Mouse (Mus musculus) kidney, embryonic 14.5 days (tissue): ENCODE results near the gene Psme4. TPM values are rescaled to one million over a fixed set of nuclear protein-coding genes. Genes with fewer than 3 reads are reported as not detected.

Experiments
- ATAC-seq: fragments of 200-750 bp; cut with Nextera tagmentation; 2 replicates; pipeline ENCODE4 v1.8.0; 2017; ENCODE audit warnings: moderate number of reproducible peaks, mild to moderate bottlenecking, moderate TSS enrichment, moderate library complexity; ENCODE audit not compliant: low FRiP score, low TSS enrichment
- H3K27ac ChIP-seq: fragments of 300-500 bp; sonication (generic); 2 replicates; pipeline ENCODE4 v1.5.1; 2014; ENCODE audit warnings: low read depth, mild to moderate bottlenecking, low read length, moderate library complexity, mixed read lengths
- H3K27me3 ChIP-seq: fragments of 300-500 bp; sonication (generic); 2 replicates; pipeline ENCODE4 v1.6.1; 2014; ENCODE audit warnings: mild to moderate bottlenecking, low read length; ENCODE audit not compliant: control insufficient read depth, insufficient read depth
- H3K36me3 ChIP-seq: fragments of 300-500 bp; sonication (generic); 2 replicates; pipeline ENCODE4 v1.6.1; 2014; ENCODE audit warnings: low read length, mixed read lengths; ENCODE audit not compliant: control insufficient read depth, insufficient read depth
- H3K4me1 ChIP-seq: fragments of 300-500 bp; sonication (generic); 2 replicates; pipeline ENCODE4 v1.6.1; 2014; ENCODE audit warnings: low read length, mixed read lengths; ENCODE audit not compliant: control insufficient read depth, insufficient read depth
- H3K4me2 ChIP-seq: fragments of 300-500 bp; sonication (generic); replicated peaks from 2 replicates; pipeline ENCODE4 v1.6.1; 2014; ENCODE audit warnings: low read depth, mild to moderate bottlenecking, low read length
- H3K4me3 ChIP-seq: fragments of 300-500 bp; sonication (generic); 2 replicates; pipeline ENCODE4 v1.5.1; 2014; ENCODE audit warnings: mild to moderate bottlenecking, low read length
- H3K9ac ChIP-seq: fragments of 300-500 bp; sonication (generic); 2 replicates; pipeline ENCODE4 v1.6.1; 2014; ENCODE audit warnings: low read depth, mild to moderate bottlenecking, low read length, moderate library complexity
- H3K9me3 ChIP-seq: fragments of 300-500 bp; sonication (generic); 2 replicates; pipeline ENCODE4 v1.6.1; 2016; ENCODE audit warnings: low read length; ENCODE audit not compliant: control insufficient read depth
- WGBS: fragments of 180-500 bp; shearing (Covaris S2); extraction: QIAGEN DNeasy Blood & Tissue Kit; methylation state at CpG from one replicate; pipeline ENCODE4 v1.1.7; 2014; 5-methylcytosine and 5-hydroxymethylcytosine counted together
- polyA plus RNA-seq: library from polyadenylated mRNA; unstranded; fragments of >200 nt; fragmentation: Nextera tagmentation; extraction: Ambion mirVana; gene quantifications from 2 replicates; pipeline ENCODE4 v1.2.1, GENCODE M21; 2014

The Psme4 gene
- polyA plus RNA-seq, 1 experiment from 2014 or later = 35.5 TPM

DNA sequence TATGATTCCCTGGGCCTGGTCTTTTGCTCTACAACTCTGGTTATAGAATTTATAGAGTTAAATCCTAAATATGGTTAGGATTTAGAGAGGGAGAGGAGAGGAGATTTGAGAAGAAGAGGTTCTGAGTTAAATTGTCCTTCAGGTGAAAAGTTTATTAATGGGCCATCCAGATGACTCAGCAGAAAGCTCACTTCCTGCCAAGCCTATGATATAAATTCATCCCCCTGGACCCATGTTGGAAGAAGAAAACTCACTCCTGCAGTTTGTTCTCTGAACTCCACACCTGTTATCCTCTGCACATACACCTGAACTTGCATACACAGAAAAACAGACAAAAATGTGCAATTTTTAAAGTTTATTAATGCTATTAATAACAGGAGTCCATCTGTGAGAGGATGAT, 127.8 kb downstream of the Psme4 start:
- no peaks in the 10 kb centered on the region for H3K9me3 ChIP-seq
- ATAC-seq = no peak
- H3K27ac ChIP-seq = no peak overlapping the region
- no peak overlapping the region for H3K9ac ChIP-seq
- H3K4me2 ChIP-seq = no peak overlapping the region
- H3K36me3 ChIP-seq = no peaks in the 10 kb centered on the region
- H3K4me1 ChIP-seq = no peaks in the 10 kb centered on the region
- no peaks in the 10 kb centered on the region for H3K27me3 ChIP-seq
- H3K4me3 ChIP-seq = no peak overlapping the region

DNA sequence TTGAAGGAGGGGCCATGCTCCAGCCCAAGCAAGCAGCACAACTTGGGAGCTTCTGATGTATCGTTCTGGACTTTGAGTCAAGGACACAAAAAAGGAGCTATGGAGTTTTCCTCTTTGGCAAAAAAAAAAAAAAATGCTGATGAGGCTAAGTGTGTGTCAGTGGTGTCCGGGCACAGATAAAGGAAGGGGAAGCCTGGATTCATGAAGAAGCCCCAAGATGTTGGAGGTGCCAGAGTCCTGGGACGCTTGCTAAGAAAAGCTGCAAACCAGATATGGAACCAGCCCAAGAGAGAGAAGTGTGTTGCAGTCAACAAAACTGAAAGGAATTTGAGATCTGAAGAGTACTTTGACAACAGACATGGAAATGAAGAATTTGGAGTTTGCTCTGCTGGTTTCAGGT, 140.8 kb downstream of the Psme4 start:
- no peaks in the 10 kb centered on the region for H3K4me1 ChIP-seq
- no peaks in the 10 kb centered on the region for H3K36me3 ChIP-seq
- ATAC-seq = no peak
- H3K27ac ChIP-seq = no peak overlapping the region
- no peak overlapping the region for H3K4me3 ChIP-seq
- no peaks in the 10 kb centered on the region for H3K27me3 ChIP-seq
- H3K9ac ChIP-seq = no peak overlapping the region
- H3K4me2 ChIP-seq = no peak overlapping the region
- WGBS = 95% methylated on average over 3 of the region's 3 CpGs
- no peaks in the 10 kb centered on the region for H3K9me3 ChIP-seq

DNA sequence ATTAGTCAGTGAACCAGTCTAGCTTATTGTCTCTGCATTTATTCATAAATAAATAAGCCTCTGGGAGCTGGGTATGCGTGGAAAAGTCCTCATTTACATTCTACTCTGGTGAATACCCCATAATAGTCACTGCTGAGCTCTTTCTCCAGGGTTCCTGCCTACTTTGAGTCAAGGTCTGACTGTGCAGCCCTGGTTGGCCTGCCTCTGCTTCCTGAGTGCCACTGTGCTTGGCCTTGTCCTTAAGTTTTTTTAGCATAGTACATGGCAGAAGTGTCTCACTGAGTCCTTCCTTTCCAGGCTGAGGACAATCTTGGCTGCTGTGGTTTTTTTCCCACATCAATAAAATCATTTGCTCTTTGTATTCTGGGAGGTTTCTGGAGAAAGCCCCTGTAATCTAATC, 149.1 kb downstream of the Psme4 start:
- Histone ChIP-seq H3K4me2 (no peak overlapping the region), H3K4me1 (no peaks in the 10 kb centered on the region), H3K4me3 (no peak overlapping the region), H3K36me3 (no peaks in the 10 kb centered on the region; the same call in 1 of the 2 replicates), H3K9me3 (no peaks in the 10 kb centered on the region), H3K27me3 (no peaks in the 10 kb centered on the region), H3K27ac (no peak overlapping the region), H3K9ac (no peak overlapping the region)
- no peak for ATAC-seq
- 74% methylated on average over 1 of the region's 1 CpGs for WGBS

DNA sequence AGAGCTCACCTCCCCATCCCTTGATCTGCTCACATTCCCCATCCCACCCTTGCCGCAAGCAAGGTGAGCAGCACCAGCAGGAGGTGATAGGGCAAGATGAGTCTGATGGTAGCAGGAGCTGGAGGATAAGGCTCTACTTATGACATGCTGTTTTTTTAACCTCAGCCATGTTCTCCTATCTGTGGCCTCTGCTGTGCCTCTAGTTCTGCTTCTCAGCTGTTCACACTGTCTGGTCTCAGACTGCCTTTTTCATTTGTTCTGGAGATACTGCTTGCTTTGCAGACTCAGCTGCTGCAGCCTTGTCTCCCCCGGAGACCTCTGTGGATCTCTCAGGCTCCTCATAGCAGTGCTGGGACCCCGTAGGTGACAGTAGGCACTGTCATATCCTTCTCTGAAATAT, 151.8 kb downstream of the Psme4 start:
- no peak overlapping the region for H3K9ac ChIP-seq
- H3K4me2 ChIP-seq = no peak overlapping the region
- H3K27me3 ChIP-seq = no peaks in the 10 kb centered on the region
- no peaks in the 10 kb centered on the region for H3K4me1 ChIP-seq
- WGBS = 92% methylated on average over 3 of the region's 3 CpGs
- H3K4me3 ChIP-seq = no peak overlapping the region
- no peak overlapping the region for H3K27ac ChIP-seq
- peaks cover 12% of the 10 kb centered on the region; the same call in 1 of the 2 replicates for H3K36me3 ChIP-seq
- H3K9me3 ChIP-seq = no peaks in the 10 kb centered on the region
- no peak for ATAC-seq

DNA sequence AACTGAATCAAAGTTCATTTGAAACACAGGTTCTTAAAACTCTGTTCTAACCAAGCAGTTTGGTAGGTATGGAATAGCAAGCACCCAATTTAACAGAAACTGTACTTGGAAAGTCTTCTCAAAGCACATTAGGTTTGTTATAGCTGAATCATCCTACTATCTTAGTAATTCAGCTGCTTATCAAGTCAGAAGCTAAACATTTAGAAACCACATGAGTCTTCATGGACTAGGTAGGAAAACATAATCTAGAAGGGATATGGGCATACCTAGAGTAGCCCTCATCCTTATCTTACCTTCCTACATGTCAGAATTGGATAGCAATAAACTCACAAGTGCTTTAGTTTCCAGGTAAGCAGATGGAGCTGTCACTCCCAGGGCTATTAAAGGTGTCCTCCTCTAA, 156.6 kb downstream of the Psme4 start:
- H3K27me3 ChIP-seq = no peaks in the 10 kb centered on the region
- H3K4me3 ChIP-seq = no peak overlapping the region
- no peak for ATAC-seq
- no peak overlapping the region for H3K4me2 ChIP-seq
- no peaks in the 10 kb centered on the region for H3K4me1 ChIP-seq
- H3K36me3 ChIP-seq = peaks cover 32% of the 10 kb centered on the region; the same call in 1 of the 2 replicates
- H3K27ac ChIP-seq = no peak overlapping the region
- no peaks in the 10 kb centered on the region for H3K9me3 ChIP-seq
- H3K9ac ChIP-seq = no peak overlapping the region

DNA sequence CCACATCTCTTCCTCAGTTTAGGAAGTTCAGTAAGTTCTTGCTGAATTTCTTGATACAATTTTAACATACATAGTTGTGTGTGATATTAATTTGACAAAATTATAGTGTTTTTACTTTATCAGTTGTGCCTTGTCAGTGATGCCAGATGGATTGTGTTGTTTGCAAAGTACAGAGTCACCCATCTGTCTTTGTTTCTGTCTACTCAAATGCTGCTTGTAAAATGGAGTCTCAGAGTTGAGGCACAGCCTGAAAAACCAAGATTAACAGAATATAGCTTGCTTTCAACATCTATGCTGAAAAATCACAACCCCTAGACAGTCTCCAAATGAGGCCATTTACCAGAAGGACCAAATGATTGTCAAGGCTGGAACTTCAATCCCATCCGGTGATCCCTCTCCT, 157.0 kb downstream of the Psme4 start:
- H3K4me3 ChIP-seq = no peak overlapping the region
- no peak overlapping the region for H3K9ac ChIP-seq
- WGBS = 87% methylated on average over 1 of the region's 1 CpGs
- H3K4me1 ChIP-seq = no peaks in the 10 kb centered on the region
- no peak overlapping the region for H3K4me2 ChIP-seq
- no peaks in the 10 kb centered on the region for H3K27me3 ChIP-seq
- no peaks in the 10 kb centered on the region for H3K9me3 ChIP-seq
- no peak for ATAC-seq
- peaks cover 32% of the 10 kb centered on the region; the same call in 1 of the 2 replicates for H3K36me3 ChIP-seq
- H3K27ac ChIP-seq = no peak overlapping the region

Other genes with a start within 250 kb of the Psme4 start
- gene Acyp2, start 122.1 kb upstream of the Psme4 start, polyA plus RNA-seq = 22.2 and 34.9 TPM in 2 replicates
- gene Gpr75, start 113.6 kb downstream of the Psme4 start, polyA plus RNA-seq = 0.09 TPM in 2 replicates
- gene Asb3, start 113.7 kb downstream of the Psme4 start, polyA plus RNA-seq = 31.0 and 33.3 TPM in 2 replicates
- gene Erlec1, start 182.6 kb downstream of the Psme4 start, polyA plus RNA-seq = 13.9 and 14.9 TPM in 2 replicates
- 14.2 and 17.1 TPM in 2 replicates for gene Chac2, start 214.6 kb downstream of the Psme4 start, polyA plus RNA-seq